Mouse (Mus musculus): ENCODE results near the gene Fam92b.

Fam92b gene

GRCm38 (mm10) chr8:120152636-120153035 is 24.6 kb downstream of the Fam92b start:
- DNase-seq (ENCODE audit: extremely low spot score), result no peak

- no peak for DNase-seq (ENCODE audit: extremely low spot score)
These were observed 26.1 kb downstream of the Fam92b start for GRCm38 (mm10) chr8:120151151-120151550.

- DNase-seq (ENCODE audit: extremely low spot score), result no peak
These were observed 27.2 kb downstream of the Fam92b start for GRCm38 (mm10) chr8:120150028-120150427.

- no peak for DNase-seq (ENCODE audit: extremely low spot score)
These were observed 31.2 kb downstream of the Fam92b start for GRCm38 (mm10) chr8:120146051-120146450.

GRCm38 (mm10) chr8:120144652-120145301 is 32.5 kb downstream of the Fam92b start:
- DNase-seq (ENCODE audit: extremely low spot score), result no peak

- no peak for DNase-seq (ENCODE audit: extremely low spot score)
These were observed 33.2 kb downstream of the Fam92b start for GRCm38 (mm10) chr8:120143911-120144651.

GRCm38 (mm10) chr8:120140769-120141168 is 36.5 kb downstream of the Fam92b start:
- DNase-seq (ENCODE audit: extremely low spot score), result no peak

GRCm38 (mm10) chr8:120138958-120139357 is 38.3 kb downstream of the Fam92b start:
- no peak for DNase-seq (ENCODE audit: extremely low spot score)

- DNase-seq (ENCODE audit: extremely low spot score), result no peak
These were observed 40.6 kb downstream of the Fam92b start for GRCm38 (mm10) chr8:120136618-120137017.

GRCm38 (mm10) chr8:120135687-120136086 is 41.6 kb downstream of the Fam92b start:
- DNase-seq (ENCODE audit: extremely low spot score), result no peak

- no peak for DNase-seq (ENCODE audit: extremely low spot score)
These were observed 44.1 kb downstream of the Fam92b start for GRCm38 (mm10) chr8:120133169-120133568.

- DNase-seq (ENCODE audit: extremely low spot score), result no peak
These were observed 46.1 kb downstream of the Fam92b start for GRCm38 (mm10) chr8:120131158-120131557.

GRCm38 (mm10) chr8:120129547-120129946 is 47.7 kb downstream of the Fam92b start:
- no peak for DNase-seq (ENCODE audit: extremely low spot score)

- DNase-seq (ENCODE audit: extremely low spot score), result no peak
These were observed 50.7 kb downstream of the Fam92b start for GRCm38 (mm10) chr8:120126357-120127161.

- DNase-seq (ENCODE audit: extremely low spot score), result no peak
These were observed 52.4 kb downstream of the Fam92b start for GRCm38 (mm10) chr8:120124836-120125389.

GRCm38 (mm10) chr8:120124261-120124660 is 53.0 kb downstream of the Fam92b start:
- DNase-seq (ENCODE audit: extremely low spot score), result no peak

GRCm38 (mm10) chr8:120120951-120121350 is 56.3 kb downstream of the Fam92b start:
- DNase-seq (ENCODE audit: extremely low spot score), result no peak

- DNase-seq (ENCODE audit: extremely low spot score), result no peak
These were observed 57.3 kb downstream of the Fam92b start for GRCm38 (mm10) chr8:120119931-120120330.

GRCm38 (mm10) chr8:120119429-120119828 is 57.8 kb downstream of the Fam92b start:
- DNase-seq (ENCODE audit: extremely low spot score), result no peak

GRCm38 (mm10) chr8:120118847-120119246 is 58.4 kb downstream of the Fam92b start:
- DNase-seq (ENCODE audit: extremely low spot score), result no peak

GRCm38 (mm10) chr8:120118162-120118561 is 59.1 kb downstream of the Fam92b start:
- no peak for DNase-seq (ENCODE audit: extremely low spot score)

GRCm38 (mm10) chr8:120116600-120116999 is 60.7 kb downstream of the Fam92b start:
- DNase-seq (ENCODE audit: extremely low spot score), result no peak

Data from embryo, embryonic 9.5 days (tissue).